Mouse (Mus musculus) bone marrow, adult 2 months (tissue): ENCODE results near the gene Sprtn.

ENCODE experiments used
- CTCF ChIP-seq: fragments of 200-500 bp; IDR thresholded peaks from 2 replicates; pipeline ENCODE4 v1.5.1; 2011; ENCODE audit warnings: low read length, control low read depth; ENCODE audit not compliant: control insufficient read depth, insufficient read depth
- POLR2A ChIP-seq: fragments of 200-500 bp; IDR thresholded peaks from 2 replicates; pipeline ENCODE4 v1.6.1; 2011; ENCODE audit warnings: low read depth, mild to moderate bottlenecking, control low read depth, low read length, borderline replicate concordance; ENCODE audit not compliant: control insufficient read depth

- TF ChIP-seq POLR2A (no peak), CTCF (no peak)
Measured at GRCm38 (mm10) chr8:124932435-124932834, 34.7 kb downstream of the Sprtn start.
